ENCODE assay signal across 10 mouse cellular contexts in the genomic region with DNA sequence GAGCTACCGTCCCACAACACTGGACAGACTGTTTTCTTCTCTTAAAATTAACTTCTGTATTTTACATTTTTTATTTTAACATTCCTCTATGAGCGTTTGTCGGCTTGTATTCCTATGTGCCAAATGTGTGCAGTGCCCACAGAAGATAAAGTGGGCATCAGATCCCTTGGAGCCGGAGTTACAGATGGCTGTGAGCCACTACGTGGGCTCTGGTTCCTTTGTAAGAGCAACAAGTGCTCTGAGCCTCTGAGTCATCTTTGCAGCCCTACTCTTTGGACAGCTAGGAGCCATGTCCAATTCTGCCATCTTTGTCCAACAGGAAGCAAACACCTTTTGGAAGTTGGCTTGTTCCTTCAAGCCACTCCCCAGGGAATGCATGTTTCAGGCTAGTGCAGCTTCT.
DNase-seq lines count a peak whose midpoint lies in the region.
"Had no signal": no experiment of that assay in that cellular context is flagged by ENCODE, and none has a peak within 500 bp of the region (broad histone marks: within the 10 kb centered on the region; RNA-seq: fewer than 3 reads in every experiment).

No protein-coding gene starts in this region.

- peak; percentile 9 to 59 for DNase-seq in frontal cortex, postnatal 36 days (ENCODE audit: low spot score in 2 of 2)
- DNase-seq in frontal cortex, postnatal 25 days (ENCODE audit: low spot score in 2 of 2): no peak
- peak; percentile 55 for DNase-seq in right cerebral cortex, adult 18-20 months
- DNase-seq in right cerebral cortex, postnatal 14 days: no peak
- DNase-seq in right cerebral cortex, postnatal 10 days (ENCODE audit: low spot score in 2 of 2): peak; percentile 46 to 63
- no peak for DNase-seq in gastrocnemius, postnatal 25 days
- DNase-seq: adrenal gland, postnatal 14 days; cerebellum, adult 2 months; cerebellum, postnatal 10 days; gastrocnemius, postnatal 14 days had no signal

Comparison
In these comparisons a context has a peak if more than half of its experiments do, and no peak if none do; other contexts are left out.
1. DNase-seq: peak in frontal cortex, postnatal 36 days (2 of 2), right cerebral cortex, adult 18-20 months (single experiment) and right cerebral cortex, postnatal 10 days (2 of 2); none in frontal cortex, postnatal 25 days (0 of 2), right cerebral cortex, postnatal 14 days (single experiment) and gastrocnemius, postnatal 25 days (single experiment).